Mouse (Mus musculus): ENCODE results near the gene Gm10272. TPM values are rescaled to one million over a fixed set of nuclear protein-coding genes. Genes with fewer than 3 reads are reported as not detected.
A peak's percentile ranks its signal among the peaks of the same experiment; 100 is the strongest.

The Gm10272 gene
- not detected in 2 replicates for polyA plus RNA-seq (2015; fragmentation: Nextera tagmentation; extraction: Ambion mirVana)

DNA sequence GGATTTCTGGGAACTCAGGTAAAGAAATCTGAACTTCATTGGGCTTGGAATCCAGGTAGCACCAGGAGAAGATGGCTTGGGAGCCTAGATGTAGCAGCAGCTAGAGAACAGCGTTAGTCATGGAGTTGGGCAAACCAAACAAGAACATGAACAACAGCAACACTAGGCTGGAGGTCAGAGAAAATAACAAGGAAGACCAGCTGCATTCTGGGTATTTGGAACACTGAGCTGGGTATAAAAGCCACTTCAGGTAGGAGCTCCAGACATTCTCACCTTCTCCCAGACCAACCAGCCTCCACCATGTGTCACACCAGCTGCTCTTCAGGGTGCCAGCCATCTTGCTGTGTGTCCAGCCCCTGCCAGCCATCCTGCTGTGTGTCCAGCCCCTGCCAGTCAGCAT is at the start of gene Gm10272:
TSS of gene Gm10272 (plus strand) at position 301 of the 400 bp plus-strand sequence.
- Histone ChIP-seq H3K27me3 (ENCODE audit: control insufficient read depth, insufficient read depth, low read depth, low read length) (no peaks in the 10 kb centered on the region), H3K27ac (ENCODE audit: low read length) (no peak within 1 kb of the TSS), H3K4me3 (ENCODE audit: low read length) (no peak within 1 kb of the TSS), H3K4me1 (replicated peaks; ENCODE audit: control insufficient read depth, insufficient read depth, low read length) (no peaks in the 10 kb centered on the region), H3K36me3 (ENCODE audit: control insufficient read depth, insufficient read depth, low read length) (no peaks in the 10 kb centered on the region), H3K9ac (ENCODE audit: low read length) (no peak within 1 kb of the TSS), H3K9me3 (ENCODE audit: control insufficient read depth, low read length) (no peaks in the 10 kb centered on the region), H3K4me2 (ENCODE audit: low read depth, low read length) (no peak within 1 kb of the TSS)
- no peak for ATAC-seq (ENCODE audit: low read depth)
- WGBS = 83% methylated on average over 1 of the region's 1 CpGs

GRCm38 (mm10) chr10:77658286-77658994 is 48.0 kb upstream of the Gm10272 start:
- H3K36me3 ChIP-seq (ENCODE audit: control insufficient read depth, insufficient read depth, low read length) = no peaks in the 10 kb centered on the region
- H3K27me3 ChIP-seq (ENCODE audit: control insufficient read depth, insufficient read depth, low read depth, low read length) = no peaks in the 10 kb centered on the region
- H3K9me3 ChIP-seq (ENCODE audit: control insufficient read depth, low read length) = no peaks in the 10 kb centered on the region
- no peak overlapping the region for H3K27ac ChIP-seq (ENCODE audit: low read length)
- H3K4me2 ChIP-seq (ENCODE audit: low read depth, low read length) = no peak overlapping the region
- H3K9ac ChIP-seq (ENCODE audit: low read length) = no peak overlapping the region
- H3K4me1 ChIP-seq (replicated peaks; ENCODE audit: control insufficient read depth, insufficient read depth, low read length) = no peaks in the 10 kb centered on the region
- peak; percentile 92 for ATAC-seq (ENCODE audit: low read depth)
- WGBS = 48% methylated on average over 15 of the region's 15 CpGs
- no peak overlapping the region for H3K4me3 ChIP-seq (ENCODE audit: low read length)

GRCm38 (mm10) chr10:77663949-77664665 is 42.3 kb upstream of the Gm10272 start:
- H3K27me3 ChIP-seq (ENCODE audit: control insufficient read depth, insufficient read depth, low read depth, low read length) = peaks cover 4% of the 10 kb centered on the region

GRCm38 (mm10) chr10:77666342-77666741 is 40.1 kb upstream of the Gm10272 start:
- no peaks in the 10 kb centered on the region for H3K36me3 ChIP-seq (ENCODE audit: control insufficient read depth, insufficient read depth, low read length)
- no peak overlapping the region for H3K4me3 ChIP-seq (ENCODE audit: low read length)
- H3K27ac ChIP-seq (ENCODE audit: low read length) = no peak overlapping the region
- ATAC-seq (ENCODE audit: low read depth) = no peak
- WGBS = 55% methylated on average over 8 of the region's 8 CpGs
- peaks cover 4% of the 10 kb centered on the region for H3K27me3 ChIP-seq (ENCODE audit: control insufficient read depth, insufficient read depth, low read depth, low read length)
- no peaks in the 10 kb centered on the region for H3K9me3 ChIP-seq (ENCODE audit: control insufficient read depth, low read length)
- H3K4me1 ChIP-seq (replicated peaks; ENCODE audit: control insufficient read depth, insufficient read depth, low read length) = no peaks in the 10 kb centered on the region
- no peak overlapping the region for H3K4me2 ChIP-seq (ENCODE audit: low read depth, low read length)
- no peak overlapping the region for H3K9ac ChIP-seq (ENCODE audit: low read length)

More at GRCm38 (mm10) chr10:77663949-77664665, 42.3 kb upstream of the Gm10272 start:
- Histone ChIP-seq H3K4me3 (ENCODE audit: low read length) (no peak overlapping the region), H3K4me2 (ENCODE audit: low read depth, low read length) (no peak overlapping the region), H3K9ac (ENCODE audit: low read length) (no peak overlapping the region), H3K36me3 (ENCODE audit: control insufficient read depth, insufficient read depth, low read length) (no peaks in the 10 kb centered on the region), H3K27ac (ENCODE audit: low read length) (no peak overlapping the region), H3K9me3 (ENCODE audit: control insufficient read depth, low read length) (no peaks in the 10 kb centered on the region), H3K4me1 (replicated peaks; ENCODE audit: control insufficient read depth, insufficient read depth, low read length) (no peaks in the 10 kb centered on the region)
- WGBS = 34% methylated on average over 43 of the region's 43 CpGs
- ATAC-seq (ENCODE audit: low read depth) = no peak

DNA sequence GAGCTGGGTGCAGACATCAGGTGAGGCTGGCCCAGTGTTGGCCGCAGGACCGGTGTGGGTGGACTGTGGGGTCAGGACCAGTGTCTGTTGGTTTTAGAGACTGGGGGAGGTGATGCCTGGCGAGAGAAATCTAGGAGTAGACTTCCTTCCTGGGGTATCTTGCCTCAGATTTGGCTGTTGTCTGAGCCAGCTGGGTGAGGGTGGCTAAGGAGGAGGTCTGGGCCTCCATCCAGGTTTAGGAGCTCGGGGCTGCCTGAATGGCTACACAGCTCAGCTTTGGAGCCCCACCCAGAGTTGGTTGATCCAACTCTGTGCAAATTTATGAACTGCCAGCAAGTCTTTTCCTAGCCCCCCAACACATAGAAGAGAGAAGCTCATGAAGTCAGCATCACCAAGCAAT is 39.0 kb upstream of the Gm10272 start:
- H3K36me3 ChIP-seq (ENCODE audit: control insufficient read depth, insufficient read depth, low read length) = no peaks in the 10 kb centered on the region
- no peak overlapping the region for H3K4me2 ChIP-seq (ENCODE audit: low read depth, low read length)
- 69% methylated on average over 4 of the region's 4 CpGs for WGBS
- no peak for ATAC-seq (ENCODE audit: low read depth)
- H3K27me3 ChIP-seq (ENCODE audit: control insufficient read depth, insufficient read depth, low read depth, low read length) = peaks cover 4% of the 10 kb centered on the region
- no peak overlapping the region for H3K9ac ChIP-seq (ENCODE audit: low read length)
- no peaks in the 10 kb centered on the region for H3K9me3 ChIP-seq (ENCODE audit: control insufficient read depth, low read length)
- no peaks in the 10 kb centered on the region for H3K4me1 ChIP-seq (replicated peaks; ENCODE audit: control insufficient read depth, insufficient read depth, low read length)
- H3K27ac ChIP-seq (ENCODE audit: low read length) = no peak overlapping the region
- no peak overlapping the region for H3K4me3 ChIP-seq (ENCODE audit: low read length)

- no peaks in the 10 kb centered on the region; the same call in 1 of the 2 replicates for H3K27me3 ChIP-seq (ENCODE audit: control insufficient read depth, insufficient read depth, low read depth, low read length)
- H3K4me3 ChIP-seq (ENCODE audit: low read length) = no peak overlapping the region
- no peak for ATAC-seq (ENCODE audit: low read depth)
- no peaks in the 10 kb centered on the region for H3K4me1 ChIP-seq (replicated peaks; ENCODE audit: control insufficient read depth, insufficient read depth, low read length)
- H3K9ac ChIP-seq (ENCODE audit: low read length) = no peak overlapping the region
- no peaks in the 10 kb centered on the region for H3K9me3 ChIP-seq (ENCODE audit: control insufficient read depth, low read length)
- H3K36me3 ChIP-seq (ENCODE audit: control insufficient read depth, insufficient read depth, low read length) = no peaks in the 10 kb centered on the region
- H3K4me2 ChIP-seq (ENCODE audit: low read depth, low read length) = no peak overlapping the region
- 53% methylated on average over 4 of the region's 4 CpGs for WGBS
- H3K27ac ChIP-seq (ENCODE audit: low read length) = no peak overlapping the region
Measured at GRCm38 (mm10) chr10:77670710-77671109, 35.7 kb upstream of the Gm10272 start.

- Histone ChIP-seq H3K9ac (ENCODE audit: low read length) (no peak overlapping the region), H3K9me3 (ENCODE audit: control insufficient read depth, low read length) (no peaks in the 10 kb centered on the region), H3K27me3 (ENCODE audit: control insufficient read depth, insufficient read depth, low read depth, low read length) (peaks cover 4% of the 10 kb centered on the region), H3K27ac (ENCODE audit: low read length) (no peak overlapping the region), H3K4me2 (ENCODE audit: low read depth, low read length) (no peak overlapping the region), H3K36me3 (ENCODE audit: control insufficient read depth, insufficient read depth, low read length) (no peaks in the 10 kb centered on the region), H3K4me3 (ENCODE audit: low read length) (no peak overlapping the region), H3K4me1 (replicated peaks; ENCODE audit: control insufficient read depth, insufficient read depth, low read length) (no peaks in the 10 kb centered on the region)
- ATAC-seq (ENCODE audit: low read depth) = no peak
- WGBS = 14% methylated on average over 4 of the region's 4 CpGs
Measured at GRCm38 (mm10) chr10:77671519-77671918, 34.9 kb upstream of the Gm10272 start.

DNA sequence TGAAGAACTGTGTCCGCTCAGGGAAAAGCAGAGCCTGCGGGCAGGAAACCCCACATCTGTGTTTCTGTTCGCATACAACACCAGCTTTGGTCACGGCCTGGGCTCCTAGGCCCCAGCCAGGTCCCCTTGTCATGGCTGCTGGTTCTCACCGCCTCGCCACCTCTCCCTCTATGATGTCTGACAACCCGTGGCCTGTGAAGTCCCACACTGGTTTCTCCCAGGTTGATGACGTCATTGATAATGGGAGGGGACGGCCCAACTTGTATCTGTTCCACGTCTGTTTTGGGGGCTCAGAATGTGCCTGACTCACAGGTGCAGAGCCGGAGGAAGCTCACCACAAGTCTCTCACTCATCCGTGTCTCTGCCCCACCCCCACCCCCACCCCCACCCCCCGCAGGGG is 32.7 kb upstream of the Gm10272 start:
- WGBS = 55% methylated on average over 13 of the region's 13 CpGs
- Histone ChIP-seq H3K27me3 (ENCODE audit: control insufficient read depth, insufficient read depth, low read depth, low read length) (peaks cover 21% of the 10 kb centered on the region), H3K9ac (ENCODE audit: low read length) (no peak overlapping the region), H3K36me3 (ENCODE audit: control insufficient read depth, insufficient read depth, low read length) (no peaks in the 10 kb centered on the region), H3K9me3 (ENCODE audit: control insufficient read depth, low read length) (no peaks in the 10 kb centered on the region), H3K4me2 (ENCODE audit: low read depth, low read length) (no peak overlapping the region), H3K27ac (ENCODE audit: low read length) (no peak overlapping the region), H3K4me1 (replicated peaks; ENCODE audit: control insufficient read depth, insufficient read depth, low read length) (peaks cover 3% of the 10 kb centered on the region; the same call in 1 of the 2 replicates), H3K4me3 (ENCODE audit: low read length) (no peak overlapping the region)
- ATAC-seq (ENCODE audit: low read depth) = no peak

DNA sequence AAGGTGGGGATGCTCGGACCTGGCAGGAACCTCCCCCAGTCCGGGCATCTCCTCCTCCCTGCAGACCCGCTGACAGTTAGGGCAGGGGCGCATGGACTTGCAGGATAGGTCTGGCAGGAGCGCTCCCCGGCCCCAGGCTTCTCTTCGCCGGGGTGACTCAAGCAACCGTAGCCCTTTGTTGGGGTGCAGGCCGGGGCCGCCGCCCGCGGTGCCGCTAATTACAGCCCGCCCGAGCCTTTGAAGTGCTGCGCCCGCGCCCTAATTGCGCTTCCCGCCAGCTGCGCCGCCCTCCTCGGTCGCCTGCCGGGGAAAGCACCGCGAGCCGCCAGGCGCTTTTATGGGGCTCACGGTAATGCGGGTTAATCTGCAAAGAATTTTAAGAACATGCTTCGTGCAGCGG is 28.9 kb upstream of the Gm10272 start:
- Histone ChIP-seq H3K9me3 (ENCODE audit: control insufficient read depth, low read length) (no peaks in the 10 kb centered on the region), H3K9ac (ENCODE audit: low read length) (no peak overlapping the region), H3K36me3 (ENCODE audit: control insufficient read depth, insufficient read depth, low read length) (no peaks in the 10 kb centered on the region), H3K4me3 (ENCODE audit: low read length) (peak overlapping the region; percentile 26), H3K27me3 (ENCODE audit: control insufficient read depth, insufficient read depth, low read depth, low read length) (peaks cover 24% of the 10 kb centered on the region), H3K4me2 (ENCODE audit: low read depth, low read length) (peak overlapping the region; percentile 47), H3K4me1 (replicated peaks; ENCODE audit: control insufficient read depth, insufficient read depth, low read length) (peaks cover 3% of the 10 kb centered on the region; the same call in 1 of the 2 replicates), H3K27ac (ENCODE audit: low read length) (no peak overlapping the region)
- no peak for ATAC-seq (ENCODE audit: low read depth)
- under 1% methylated on average over 35 of the region's 35 CpGs for WGBS
